Mouse (Mus musculus) heart, adult 2 months (tissue): ENCODE measurements around the gene Dscaml1.

Experiments
- CTCF ChIP-seq: fragments of 200-600 bp; IDR thresholded peaks from 2 replicates; pipeline ENCODE4 v1.8.1; 2022; ENCODE audit warnings: antibody characterized with exemption, mild to moderate bottlenecking, moderate library complexity
- EP300 ChIP-seq: fragments of 200-500 bp; IDR thresholded peaks from 2 replicates; pipeline ENCODE4 v1.6.1; 2011; ENCODE audit warnings: low read depth, low read length, control low read depth; ENCODE audit not compliant: insufficient read depth
- POLR2A ChIP-seq: fragments of 200-500 bp; IDR thresholded peaks from 2 replicates; pipeline ENCODE4 v1.6.1; 2011; ENCODE audit warnings: mild to moderate bottlenecking, low read depth, low read length, control low read depth; ENCODE audit not compliant: insufficient read depth

DNA sequence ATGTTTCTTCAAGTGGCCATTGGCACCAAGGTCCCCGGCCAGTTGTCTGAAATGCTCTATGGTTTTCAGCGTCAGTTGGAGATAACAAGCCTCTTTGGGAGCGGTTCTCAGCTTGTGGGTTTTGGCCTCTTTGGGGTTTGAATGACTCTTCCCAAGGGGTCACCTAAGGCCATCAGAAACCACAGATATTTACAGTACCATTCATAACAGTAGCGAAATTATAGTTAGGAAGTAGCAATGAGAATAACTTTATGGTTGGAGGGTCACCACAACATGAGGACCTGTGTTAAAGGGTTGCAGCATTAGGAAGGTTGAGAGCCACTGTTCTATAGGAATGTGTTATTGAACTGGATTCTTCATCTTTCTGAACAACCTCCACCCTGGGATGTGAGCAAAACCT, 24.9 kb downstream of the Dscaml1 start:
- TF ChIP-seq POLR2A (no peak), CTCF (no peak), EP300 (no peak)
